Mouse (Mus musculus) embryo, embryonic 9.5 days (tissue): ENCODE results near the gene Timmdc1.

ENCODE experiments used
- DNase-seq: peaks from one replicate; pipeline ENCODE4 v3.0.0-alpha.2; 2017; ENCODE audit errors: extremely low spot score

Gene Timmdc1

DNA sequence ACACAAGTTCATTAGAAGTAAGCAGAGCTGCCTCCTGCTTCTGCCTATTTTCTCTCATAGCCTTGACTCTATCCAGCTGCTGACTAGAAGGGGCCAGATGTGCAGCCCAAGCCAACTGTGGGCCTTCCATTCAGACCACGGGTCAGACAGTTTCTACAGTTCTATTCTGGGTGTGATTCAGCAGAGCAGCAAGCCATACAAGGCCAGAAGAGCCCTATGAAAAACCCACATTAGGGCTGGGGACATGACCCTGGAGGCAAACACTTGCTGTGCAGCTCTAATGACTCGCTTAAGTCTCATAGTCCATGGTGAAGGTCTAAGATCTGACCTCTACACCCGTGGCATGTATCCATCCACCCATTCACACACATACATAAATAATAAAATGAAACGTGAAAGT is 56.4 kb downstream of the Timmdc1 start:
- no peak for DNase-seq

DNA sequence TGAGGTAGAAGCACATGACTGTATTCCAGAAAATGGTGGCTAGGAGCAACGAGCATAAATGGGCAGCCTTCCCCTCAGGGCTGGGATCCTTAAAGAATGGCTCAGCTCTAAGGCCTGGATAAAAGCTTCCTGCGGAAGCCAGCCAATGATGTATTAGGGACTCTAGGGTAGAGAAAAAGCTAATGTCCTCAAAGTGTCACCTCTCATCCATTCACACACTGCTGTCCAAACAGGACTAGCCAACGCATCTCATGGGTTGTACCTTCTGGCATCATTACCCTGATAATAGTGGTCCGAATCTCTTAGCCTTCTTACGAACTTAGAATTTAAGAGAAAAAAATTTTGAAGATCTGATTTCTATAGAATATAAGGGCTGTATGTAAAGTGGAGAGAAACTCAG is 59.2 kb downstream of the Timmdc1 start:
- DNase-seq, result no peak

DNA sequence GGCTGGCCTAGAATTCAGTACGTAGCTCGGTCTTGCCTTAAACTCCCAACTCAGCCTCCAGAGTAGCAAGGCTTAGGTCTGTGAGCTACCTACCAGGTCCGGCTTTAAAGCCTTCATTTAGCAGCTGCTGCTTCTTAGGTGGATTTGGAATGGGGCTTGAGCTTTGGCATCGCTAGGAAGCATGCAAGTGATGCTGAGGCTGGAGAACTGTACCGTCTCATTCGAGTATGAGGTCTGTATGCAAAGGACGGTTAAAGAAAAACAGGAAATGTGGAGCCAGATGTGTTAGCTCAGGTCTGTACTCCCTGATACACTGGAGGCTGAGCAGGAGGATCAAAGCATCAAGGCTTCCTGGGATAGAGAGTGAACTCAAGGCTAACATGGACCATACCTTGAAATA is 60.3 kb downstream of the Timmdc1 start:
- DNase-seq, result no peak

DNA sequence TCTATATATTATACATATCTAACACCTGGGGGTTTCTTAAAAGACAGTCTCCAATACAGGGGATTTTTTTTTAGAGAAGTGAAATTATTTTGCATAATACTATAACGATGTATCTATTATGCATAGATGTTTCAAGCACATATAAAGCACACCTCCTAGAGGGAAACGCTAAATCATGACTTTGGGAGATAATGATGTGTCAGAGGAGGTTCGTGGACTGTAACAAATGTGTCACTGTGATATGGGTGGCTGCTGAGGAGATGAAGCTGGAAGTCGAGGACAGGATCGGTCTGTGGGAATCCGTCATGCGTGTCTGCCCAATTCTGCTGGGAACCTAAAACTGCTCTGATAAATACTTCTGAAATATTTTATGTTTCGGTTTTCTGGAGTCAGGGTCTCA is 60.7 kb downstream of the Timmdc1 start:
- DNase-seq, result no peak

GRCm38 (mm10) chr16:38459990-38460389 is 62.5 kb downstream of the Timmdc1 start:
- no peak for DNase-seq

- no peak for DNase-seq
Measured at GRCm38 (mm10) chr16:38458600-38459280, 63.7 kb downstream of the Timmdc1 start.

DNA sequence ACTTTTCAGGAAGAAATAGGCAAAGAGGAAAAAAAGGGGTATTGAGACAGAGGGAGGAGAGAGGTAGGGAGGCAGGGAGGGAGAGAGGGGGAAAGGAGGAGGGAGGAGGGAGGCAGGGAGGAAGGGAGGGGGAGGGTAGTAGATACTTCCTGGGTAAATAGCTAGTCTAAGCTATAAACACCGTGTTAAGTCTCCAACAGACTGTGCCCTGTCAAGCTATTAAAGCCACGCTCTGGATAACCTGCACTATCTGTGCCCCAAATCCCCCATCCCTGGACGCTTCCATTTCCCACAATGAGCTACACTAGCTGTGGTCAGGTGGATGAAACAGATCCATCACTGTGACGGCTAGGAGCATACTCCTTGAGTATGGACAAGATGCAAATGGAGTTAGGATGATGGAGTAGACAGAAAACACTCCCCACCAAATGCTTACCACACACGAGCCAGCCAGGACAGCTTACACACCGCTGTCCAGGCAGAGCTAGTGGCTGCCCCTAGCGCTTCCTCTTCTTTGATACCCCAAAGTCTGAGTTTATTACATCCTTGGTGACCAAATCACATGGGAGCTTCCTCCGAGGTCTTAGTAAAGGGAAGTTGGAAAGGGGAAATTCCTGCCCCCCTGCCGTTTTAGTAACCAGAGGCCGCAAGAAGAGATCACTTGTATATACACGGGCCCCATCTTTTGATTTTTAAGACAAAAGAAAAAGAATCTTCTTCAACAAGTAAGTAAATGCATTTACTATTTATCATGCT is 65.5 kb downstream of the Timmdc1 start:
- DNase-seq, result no peak

GRCm38 (mm10) chr16:38455511-38456418 is 66.7 kb downstream of the Timmdc1 start, which contains the start of gene Cd80:
TSS of gene Cd80 (plus strand) at chr16:38455561.
- DNase-seq, result no peak

DNA sequence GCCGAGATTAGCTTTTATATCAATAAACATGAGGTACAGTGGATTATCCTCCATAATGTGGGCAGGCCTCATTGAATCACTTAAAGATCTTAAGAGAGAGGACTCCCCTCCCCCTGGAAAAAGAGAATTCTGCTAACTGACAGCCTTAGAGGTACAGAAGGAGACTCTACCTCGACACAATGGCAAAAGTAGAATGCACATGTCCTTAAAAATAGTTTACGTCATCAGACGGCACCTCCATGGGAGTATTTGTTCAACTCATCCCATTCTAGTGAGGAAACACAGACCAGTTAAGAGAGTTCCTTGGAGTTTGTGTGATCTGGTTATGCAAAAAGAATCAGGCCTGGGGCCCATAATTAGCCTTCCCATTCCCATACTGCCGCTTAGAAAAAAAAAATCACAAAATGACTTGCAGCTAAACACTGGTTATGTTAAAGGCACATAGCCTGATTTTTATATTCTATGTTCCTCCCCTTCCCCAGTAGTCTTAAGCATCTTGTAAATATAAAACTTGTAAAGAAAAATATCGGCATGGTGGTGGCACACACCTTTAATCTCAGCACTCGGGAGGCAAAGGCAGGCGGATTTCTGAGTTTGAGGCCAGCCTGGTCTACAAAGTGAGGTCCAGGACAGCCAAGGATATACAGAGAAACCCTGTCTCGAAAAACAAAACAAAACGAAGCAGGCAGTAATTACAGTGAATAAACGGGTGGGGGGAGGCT is 67.8 kb downstream of the Timmdc1 start:
- DNase-seq, result no peak

GRCm38 (mm10) chr16:38453952-38454351 is 68.5 kb downstream of the Timmdc1 start:
- no peak for DNase-seq

DNA sequence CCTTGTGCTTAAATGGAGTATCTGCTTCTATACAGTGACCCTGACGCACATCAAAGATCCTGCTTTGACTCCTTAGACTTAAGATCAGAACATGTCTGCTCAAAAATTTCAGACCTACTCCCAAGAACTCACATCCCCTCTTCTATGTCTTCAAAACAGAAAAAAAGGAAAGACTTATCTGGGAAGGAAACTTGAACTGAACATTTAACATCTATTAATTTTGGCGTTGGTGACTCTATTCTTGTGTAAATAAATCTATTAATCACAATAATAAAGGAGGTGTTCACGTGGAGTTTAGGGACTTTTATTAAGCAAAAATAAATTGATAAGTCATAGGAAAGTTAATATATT is 69.3 kb downstream of the Timmdc1 start:
- no peak for DNase-seq

GRCm38 (mm10) chr16:38452442-38453202 is 69.8 kb downstream of the Timmdc1 start, which contains the start of gene Adprh:
TSS of gene Adprh (minus strand) at chr16:38452703.
- peak; percentile 89 for DNase-seq

DNA sequence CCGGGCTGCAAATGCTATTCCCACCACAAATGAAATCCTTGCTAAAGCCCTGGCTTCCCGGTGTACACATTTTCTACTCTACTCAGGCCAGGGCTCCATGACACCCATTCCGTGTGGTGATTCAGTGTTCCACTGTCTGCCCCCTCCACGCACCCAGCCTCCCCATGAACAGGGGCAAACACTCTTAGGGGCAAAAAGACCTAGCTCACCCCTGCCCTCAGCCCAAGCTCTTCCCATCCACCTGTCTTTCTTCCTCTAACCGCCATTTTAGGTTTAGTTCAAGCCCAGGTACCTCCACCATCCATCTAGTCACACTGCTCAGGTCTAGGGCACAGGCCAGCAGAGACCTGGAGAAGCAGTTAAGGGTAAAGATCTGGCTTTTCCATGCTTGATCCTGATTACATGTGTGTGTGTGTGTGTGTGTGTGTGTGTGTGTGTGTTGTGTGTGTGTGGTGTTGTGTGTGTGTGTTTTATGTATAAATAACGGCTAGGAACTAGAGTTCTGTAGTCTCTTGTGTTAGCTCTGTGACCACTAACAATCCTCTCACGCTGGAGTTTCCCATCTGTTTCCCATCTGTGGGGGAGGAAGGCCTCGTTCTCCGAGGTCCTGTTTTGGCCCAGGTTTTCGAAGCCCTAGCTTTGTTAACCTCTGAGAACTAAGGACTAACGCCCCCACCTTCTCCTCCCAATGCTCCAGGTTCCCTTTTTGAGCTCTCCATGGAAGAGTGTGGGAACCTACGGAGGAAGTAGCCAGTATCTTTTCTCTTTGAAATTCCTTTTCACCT is 70.8 kb downstream of the Timmdc1 start:
- no peak for DNase-seq

DNA sequence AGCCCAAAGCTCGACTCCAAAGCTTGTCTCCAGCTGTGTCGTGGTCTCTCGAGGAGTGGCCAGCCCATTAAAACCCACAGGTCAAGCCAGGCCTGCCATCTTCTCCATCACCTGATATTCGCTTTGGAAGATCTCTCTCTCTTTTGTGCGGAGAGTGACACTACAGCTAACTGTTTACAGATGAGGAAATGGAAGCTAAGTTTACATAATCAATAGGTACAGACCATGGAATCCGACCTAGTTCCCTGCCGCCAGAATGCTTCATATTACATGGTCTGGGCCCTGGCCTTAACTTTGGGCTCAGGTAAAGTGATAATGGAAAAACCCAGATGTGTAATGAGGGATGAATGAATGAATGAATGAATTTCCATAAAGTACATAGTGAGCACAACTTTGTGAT is 71.8 kb downstream of the Timmdc1 start:
- DNase-seq, result no peak

GRCm38 (mm10) chr16:38448458-38448857 is 74.0 kb downstream of the Timmdc1 start:
- DNase-seq, result no peak
